Mouse (Mus musculus): ENCODE data around the gene Med6. TPM values are rescaled to one million over a fixed set of nuclear protein-coding genes. Genes with fewer than 3 reads are reported as not detected.
A peak's percentile ranks its signal among the peaks of the same experiment; 100 is the strongest.
"Not testable (repeated sequence)": the region's sequence is repeated elsewhere in the genome, so short reads cannot be mapped to it uniquely, and the experiment has no call there.

Med6 gene
- polyA plus RNA-seq, 1 experiment, result 8.4 TPM

GRCm38 (mm10) chr12:81532316-81533028 is 62.3 kb downstream of the Med6 start, which contains the start of the genes Gm20498 and Synj2bp:
Gene Gm20498 (minus strand): TSS chr12:81532905.
Gene Synj2bp (minus strand): TSS chr12:81532911.
- peak; percentile 56 for TF ChIP-seq POLR2A (IDR thresholded peaks at IDR 0.05; ENCODE audit: control insufficient read depth, extremely low read depth, insufficient read depth, low read length, poor library complexity)
- TF ChIP-seq CTCF (IDR thresholded peaks at IDR 0.05; ENCODE audit: borderline replicate concordance, control insufficient read depth, extremely low read depth, insufficient read depth, low read length, poor library complexity), result no peak
- H3K36me3 ChIP-seq (ENCODE audit: control insufficient read depth, insufficient read depth, low read length), result no peaks in the 10 kb centered on the region
- peak within 1 kb of the TSS; percentile 68 for H3K27ac ChIP-seq (ENCODE audit: control insufficient read depth, insufficient read depth, low read length)
- WGBS, result under 1% methylated on average over 46 of the region's 46 CpGs
- no peaks in the 10 kb centered on the region for H3K27me3 ChIP-seq (ENCODE audit: control insufficient read depth, insufficient read depth, low read length)
- peak; percentile 86 for DNase-seq
- peaks cover 2% of the 10 kb centered on the region; the same call in 1 of the 2 replicates for H3K4me1 ChIP-seq (replicated peaks; ENCODE audit: control insufficient read depth, insufficient read depth, low read length)
- H3K4me3 ChIP-seq (ENCODE audit: control insufficient read depth, insufficient read depth, low read length), result peak within 1 kb of the TSS; percentile 100

- not testable (repeated sequence) for DNase-seq; H3K4me1 ChIP-seq (replicated peaks; ENCODE audit: control insufficient read depth, insufficient read depth, low read length); H3K36me3 ChIP-seq (ENCODE audit: control insufficient read depth, insufficient read depth, low read length); H3K27ac ChIP-seq (ENCODE audit: control insufficient read depth, insufficient read depth, low read length); H3K4me3 ChIP-seq (ENCODE audit: control insufficient read depth, insufficient read depth, low read length); H3K27me3 ChIP-seq (ENCODE audit: control insufficient read depth, insufficient read depth, low read length)
- WGBS, result 88% methylated on average over 7 of the region's 8 CpGs
These were observed 64.2 kb downstream of the Med6 start for GRCm38 (mm10) chr12:81530587-81530986.

Other genes with a start within 250 kb of the Med6 start
- 0.43 and 0.51 TPM in 2 replicates for gene Gm4787, start 215.5 kb downstream of the Med6 start, polyA plus RNA-seq (2012; rRNA removed)
- 0.48 and 0.66 TPM in 2 replicates for gene Adam4, start 173.1 kb downstream of the Med6 start, polyA plus RNA-seq (2012; rRNA removed)
- 85.9 and 106 TPM in 2 replicates for gene Cox16, start 109.9 kb downstream of the Med6 start, polyA plus RNA-seq (2012; rRNA removed)
- 30.0 and 33.0 TPM in 2 replicates for gene Gm20498, start 62.1 kb downstream of the Med6 start, polyA plus RNA-seq (2012; rRNA removed)
- gene Synj2bp, start 62.1 kb downstream of the Med6 start, polyA plus RNA-seq (2012; rRNA removed), result 43.2 and 50.9 TPM in 2 replicates
- 0.07 and 0.08 TPM in 2 replicates for gene Adam21, start 26.5 kb downstream of the Med6 start, polyA plus RNA-seq (2012; rRNA removed)
- gene Ttc9, start 36.2 kb upstream of the Med6 start, polyA plus RNA-seq (2012; rRNA removed), result 0.34 and 0.71 TPM in 2 replicates
- 0.97 and 1.1 TPM in 2 replicates for gene Map3k9, start 186.2 kb upstream of the Med6 start, polyA plus RNA-seq (2012; rRNA removed)

Measured in thymus, adult 2 months (tissue).